Mouse (Mus musculus) hindbrain, embryonic 11.5 days (tissue): ENCODE results near the gene Kpna7. TPM values are rescaled to one million over a fixed set of nuclear protein-coding genes. Genes with fewer than 3 reads are reported as not detected.
"Not testable (repeated sequence)": the region's sequence is repeated elsewhere in the genome, so short reads cannot be mapped to it uniquely, and the experiment has no call there.

Experiments used
- ATAC-seq: fragments of 200-750 bp; cut with Nextera tagmentation; 2 replicates; pipeline ENCODE4 v1.8.0; 2017; ENCODE audit warnings: mild to moderate bottlenecking, moderate TSS enrichment, moderate library complexity; ENCODE audit not compliant: low FRiP score
- DNase-seq: peaks from one replicate; pipeline ENCODE4 v3.0.0-alpha.2; 2015; ENCODE audit warnings: low spot score
- H3K27ac ChIP-seq: fragments of 300-500 bp; sonication (generic); 2 replicates; pipeline ENCODE4 v1.5.1; 2014; ENCODE audit warnings: mild to moderate bottlenecking, low read depth, low read length
- H3K27me3 ChIP-seq: fragments of 300-500 bp; sonication (generic); 2 replicates; pipeline ENCODE4 v1.6.1; 2014; ENCODE audit warnings: mild to moderate bottlenecking, low read length, moderate library complexity, mixed read lengths; ENCODE audit not compliant: control insufficient read depth, insufficient read depth
- H3K36me3 ChIP-seq: fragments of 300-500 bp; sonication (generic); 2 replicates; pipeline ENCODE4 v1.6.1; 2014; ENCODE audit warnings: mild to moderate bottlenecking, low read length, moderate library complexity, mixed read lengths; ENCODE audit not compliant: control insufficient read depth, insufficient read depth
- H3K4me1 ChIP-seq: fragments of 300-500 bp; sonication (generic); replicated peaks from 2 replicates; pipeline ENCODE4 v1.6.1; 2014; ENCODE audit warnings: low read length, mixed read lengths; ENCODE audit not compliant: control insufficient read depth, insufficient read depth
- H3K4me2 ChIP-seq: fragments of 300-500 bp; sonication (generic); replicated peaks from 2 replicates; pipeline ENCODE4 v1.6.1; 2014; ENCODE audit warnings: mild to moderate bottlenecking, low read depth, low read length
- H3K4me3 ChIP-seq: fragments of 300-500 bp; sonication (generic); 2 replicates; pipeline ENCODE4 v1.5.1; 2014; ENCODE audit warnings: low read depth, low read length
- H3K9ac ChIP-seq: fragments of 300-500 bp; sonication (generic); 2 replicates; pipeline ENCODE4 v1.6.1; 2014; ENCODE audit warnings: low read depth, low read length
- H3K9me3 ChIP-seq: fragments of 300-500 bp; sonication (generic); 2 replicates; pipeline ENCODE4 v1.6.1; 2016; ENCODE audit warnings: low read length; ENCODE audit not compliant: control insufficient read depth
- WGBS: fragments of 180-500 bp; shearing (Covaris S2); extraction: QIAGEN DNeasy Blood & Tissue Kit; methylation state at CpG from one replicate; pipeline ENCODE4 v1.1.7; 2014; 5-methylcytosine and 5-hydroxymethylcytosine counted together
- polyA plus RNA-seq: library from polyadenylated mRNA; unstranded; fragments of >200 nt; fragmentation: Nextera tagmentation; extraction: Ambion mirVana; gene quantifications from 2 replicates; pipeline ENCODE4 v1.2.1, GENCODE M21; 2014

The Kpna7 gene
- polyA plus RNA-seq, 1 experiment from 2014 or later = not detected

- H3K4me1 ChIP-seq, H3K4me2 ChIP-seq, H3K9ac ChIP-seq, H3K4me3 ChIP-seq, ATAC-seq, H3K27me3 ChIP-seq, H3K36me3 ChIP-seq, DNase-seq, H3K27ac ChIP-seq, H3K9me3 ChIP-seq: not testable (repeated sequence)
- WGBS = 84% methylated on average over 1 of the region's 1 CpGs
These were observed 53.4 kb downstream of the Kpna7 start for GRCm38 (mm10) chr5:145030476-145030875.

- not testable (repeated sequence) for H3K4me2 ChIP-seq, H3K9ac ChIP-seq, H3K27me3 ChIP-seq, DNase-seq, H3K27ac ChIP-seq, H3K4me1 ChIP-seq, H3K36me3 ChIP-seq, ATAC-seq, H3K4me3 ChIP-seq, H3K9me3 ChIP-seq
- 81% methylated on average over 1 of the region's 1 CpGs for WGBS
These were observed 63.1 kb downstream of the Kpna7 start for GRCm38 (mm10) chr5:145020712-145021111.

GRCm38 (mm10) chr5:145020254-145020653, 63.6 kb downstream of the Kpna7 start:
- WGBS = 45% methylated on average over 1 of the region's 1 CpGs
- H3K4me3 ChIP-seq, DNase-seq, ATAC-seq, H3K36me3 ChIP-seq, H3K9ac ChIP-seq, H3K27ac ChIP-seq, H3K27me3 ChIP-seq, H3K4me2 ChIP-seq, H3K9me3 ChIP-seq, H3K4me1 ChIP-seq: not testable (repeated sequence)

GRCm38 (mm10) chr5:145016761-145017160, 67.1 kb downstream of the Kpna7 start:
- not testable (repeated sequence) for DNase-seq, H3K27ac ChIP-seq, H3K27me3 ChIP-seq, H3K4me3 ChIP-seq, H3K36me3 ChIP-seq, H3K4me1 ChIP-seq, H3K4me2 ChIP-seq, H3K9ac ChIP-seq, ATAC-seq, H3K9me3 ChIP-seq
- WGBS = 38% methylated on average over 2 of the region's 2 CpGs

- no peak overlapping the region for H3K27ac ChIP-seq
- H3K4me1 ChIP-seq = no peaks in the 10 kb centered on the region
- DNase-seq = no peak
- H3K4me2 ChIP-seq = no peak overlapping the region
- H3K36me3 ChIP-seq = no peaks in the 10 kb centered on the region
- 77% methylated on average over 1 of the region's 1 CpGs for WGBS
- no peaks in the 10 kb centered on the region for H3K27me3 ChIP-seq
- H3K9me3 ChIP-seq = no peaks in the 10 kb centered on the region
- ATAC-seq = no peak
- no peak overlapping the region for H3K9ac ChIP-seq
- H3K4me3 ChIP-seq = no peak overlapping the region
These were observed 69.6 kb downstream of the Kpna7 start for GRCm38 (mm10) chr5:145014278-145014677.

- Histone ChIP-seq H3K27ac (no peak overlapping the region), H3K36me3 (no peaks in the 10 kb centered on the region), H3K4me3 (no peak overlapping the region), H3K9me3 (no peaks in the 10 kb centered on the region), H3K4me2 (no peak overlapping the region), H3K27me3 (no peaks in the 10 kb centered on the region), H3K9ac (no peak overlapping the region), H3K4me1 (no peaks in the 10 kb centered on the region)
- no peak for DNase-seq
- no peak for ATAC-seq
- WGBS = 91% methylated on average over 15 of the region's 15 CpGs
These were observed 74.8 kb downstream of the Kpna7 start for GRCm38 (mm10) chr5:145008878-145009659.

- no peaks in the 10 kb centered on the region for H3K4me1 ChIP-seq
- 80% methylated on average over 6 of the region's 6 CpGs for WGBS
- H3K27me3 ChIP-seq = no peaks in the 10 kb centered on the region
- no peak overlapping the region for H3K4me3 ChIP-seq
- no peaks in the 10 kb centered on the region for H3K36me3 ChIP-seq
- H3K9ac ChIP-seq = no peak overlapping the region
- H3K9me3 ChIP-seq = no peaks in the 10 kb centered on the region
- no peak for DNase-seq
- no peak overlapping the region for H3K27ac ChIP-seq
- no peak for ATAC-seq
- H3K4me2 ChIP-seq = no peak overlapping the region
These were observed 78.2 kb downstream of the Kpna7 start for GRCm38 (mm10) chr5:145005596-145005995.

- Histone ChIP-seq H3K4me3 (no peak overlapping the region), H3K36me3 (no peaks in the 10 kb centered on the region), H3K4me2 (no peak overlapping the region), H3K27ac (no peak overlapping the region), H3K4me1 (no peaks in the 10 kb centered on the region), H3K9me3 (no peaks in the 10 kb centered on the region), H3K9ac (no peak overlapping the region), H3K27me3 (no peaks in the 10 kb centered on the region)
- 87% methylated on average over 9 of the region's 9 CpGs for whole genome bisulfite sequencing
- no peak for DNase-seq
- ATAC-seq = no peak
These were observed 79.3 kb downstream of the Kpna7 start for GRCm38 (mm10) chr5:145004495-145004894.

- no peak overlapping the region for H3K4me2 ChIP-seq
- no peak overlapping the region for H3K27ac ChIP-seq
- ATAC-seq = no peak
- H3K4me1 ChIP-seq = no peaks in the 10 kb centered on the region
- no peak overlapping the region for H3K4me3 ChIP-seq
- H3K27me3 ChIP-seq = no peaks in the 10 kb centered on the region
- 77% methylated on average over 3 of the region's 3 CpGs for WGBS
- H3K9me3 ChIP-seq = no peaks in the 10 kb centered on the region
- no peaks in the 10 kb centered on the region for H3K36me3 ChIP-seq
- H3K9ac ChIP-seq = no peak overlapping the region
- DNase-seq = no peak
These were observed 80.5 kb downstream of the Kpna7 start for GRCm38 (mm10) chr5:145003362-145003761.
